Mouse (Mus musculus): Measurements from ENCODE around the gene Gm27179.
"Not testable (repeated sequence)": the region's sequence is repeated elsewhere in the genome, so short reads cannot be mapped to it uniquely, and the experiment has no call there.

The Gm27179 gene

GRCm38 (mm10) chr14:69512449-69512848 lies at the start of gene Gm27179:
Gene Gm27179, minus strand, starts transcription at chr14:69512549.
- not testable (repeated sequence) for DNase-seq

- not testable (repeated sequence) for DNase-seq
Measured at GRCm38 (mm10) chr14:69557550-69557949, 45.2 kb upstream of the Gm27179 start.

GRCm38 (mm10) chr14:69556820-69557219 lies 44.5 kb upstream of the Gm27179 start:
- DNase-seq: not testable (repeated sequence)

GRCm38 (mm10) chr14:69555110-69555831 lies 42.9 kb upstream of the Gm27179 start, which contains the start of gene Entpd4b:
Gene Entpd4b, plus strand, starts transcription at chr14:69555424.
- not testable (repeated sequence) for DNase-seq

- not testable (repeated sequence) for DNase-seq
Measured at GRCm38 (mm10) chr14:69547310-69547709, 35.0 kb upstream of the Gm27179 start.

GRCm38 (mm10) chr14:69545052-69545451 lies 32.7 kb upstream of the Gm27179 start:
- DNase-seq: not testable (repeated sequence)

- not testable (repeated sequence) for DNase-seq
Measured at GRCm38 (mm10) chr14:69544033-69544432, 31.7 kb upstream of the Gm27179 start.

- DNase-seq: not testable (repeated sequence)
Measured at GRCm38 (mm10) chr14:69542695-69543094, 30.3 kb upstream of the Gm27179 start.

GRCm38 (mm10) chr14:69540113-69540512 lies 27.8 kb upstream of the Gm27179 start:
- not testable (repeated sequence) for DNase-seq

- DNase-seq: not testable (repeated sequence)
Measured at GRCm38 (mm10) chr14:69536539-69536938, 24.2 kb upstream of the Gm27179 start.

GRCm38 (mm10) chr14:69526202-69526601 lies 13.9 kb upstream of the Gm27179 start:
- DNase-seq: not testable (repeated sequence)

- not testable (repeated sequence) for DNase-seq
Measured at GRCm38 (mm10) chr14:69523001-69523400, 10.7 kb upstream of the Gm27179 start.

- not testable (repeated sequence) for DNase-seq
Measured at GRCm38 (mm10) chr14:69520810-69521209, 8.5 kb upstream of the Gm27179 start.

- not testable (repeated sequence) for DNase-seq
Measured at GRCm38 (mm10) chr14:69507000-69507399, 5.3 kb downstream of the Gm27179 start.

- not testable (repeated sequence) for DNase-seq
Measured at GRCm38 (mm10) chr14:69503174-69503573, 9.2 kb downstream of the Gm27179 start, which contains the start of gene Gm16867. Gene Gm16867, minus strand, starts transcription at chr14:69503362.

GRCm38 (mm10) chr14:69502440-69503150 lies 9.8 kb downstream of the Gm27179 start:
- DNase-seq: not testable (repeated sequence)

GRCm38 (mm10) chr14:69496259-69496658 lies 16.1 kb downstream of the Gm27179 start:
- not testable (repeated sequence) for DNase-seq

GRCm38 (mm10) chr14:69494946-69495345 lies 17.4 kb downstream of the Gm27179 start:
- DNase-seq: not testable (repeated sequence)

GRCm38 (mm10) chr14:69494522-69494921 lies 17.8 kb downstream of the Gm27179 start:
- DNase-seq: not testable (repeated sequence)

- DNase-seq: not testable (repeated sequence)
Measured at GRCm38 (mm10) chr14:69488001-69488400, 24.3 kb downstream of the Gm27179 start.

- DNase-seq: not testable (repeated sequence)
Measured at GRCm38 (mm10) chr14:69485466-69486135, 26.7 kb downstream of the Gm27179 start.

- not testable (repeated sequence) for DNase-seq
Measured at GRCm38 (mm10) chr14:69473941-69474646, 38.3 kb downstream of the Gm27179 start.
